Mouse (Mus musculus): ENCODE results near the gene Ano6. TPM values are rescaled to one million over a fixed set of nuclear protein-coding genes. Genes with fewer than 3 reads are reported as not detected.

Gene Ano6
- polyA plus RNA-seq, 1 experiment from 2014 or later, result 16.2 TPM

DNA sequence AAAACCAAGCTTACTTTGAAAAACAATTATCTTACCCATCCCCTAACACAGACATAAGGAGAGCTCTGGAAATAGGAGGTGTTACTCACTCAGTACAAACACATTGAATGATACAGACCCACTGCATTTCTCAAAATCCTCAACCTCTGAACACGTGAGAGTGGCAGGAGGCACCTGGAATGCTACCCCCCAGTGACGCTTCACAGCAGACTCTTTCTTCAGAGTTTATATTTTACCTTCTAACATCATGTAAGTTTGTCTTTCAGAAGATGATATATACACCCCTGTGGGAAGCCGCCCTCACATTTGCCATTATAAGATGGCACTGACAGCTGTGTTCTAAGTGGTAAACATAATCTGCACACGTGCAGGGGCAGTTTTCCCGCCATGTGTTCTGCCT is 37.6 kb upstream of the Ano6 start:
- H3K4me3 ChIP-seq (ENCODE audit: low read depth, low read length), result no peak overlapping the region
- TF ChIP-seq EP300 (optimal IDR thresholded peaks at IDR 0.05), result no peak
- no peak for TF ChIP-seq CTCF (IDR thresholded peaks at IDR 0.05; ENCODE audit: low read depth)
- 72% methylated on average over 3 of the region's 5 CpGs for WGBS
- DNase-seq (ENCODE audit: low spot score) (no peak), ATAC-seq (ENCODE audit: low FRiP score, low TSS enrichment) (no peak)
- no peak overlapping the region for H3K4me2 ChIP-seq (replicated peaks; ENCODE audit: low read depth)
- H3K9ac ChIP-seq (ENCODE audit: low read length), result no peak overlapping the region
- H3K4me1 ChIP-seq (replicated peaks; ENCODE audit: control insufficient read depth, insufficient read depth), result no peaks in the 10 kb centered on the region
- H3K36me3 ChIP-seq (ENCODE audit: control insufficient read depth, insufficient read depth, low read length), result no peaks in the 10 kb centered on the region
- no peaks in the 10 kb centered on the region for H3K9me3 ChIP-seq (ENCODE audit: control insufficient read depth, low read length)
- no peaks in the 10 kb centered on the region for H3K27me3 ChIP-seq (ENCODE audit: control insufficient read depth, insufficient read depth, low read length)
- no peak overlapping the region for H3K27ac ChIP-seq (replicated peaks)

DNA sequence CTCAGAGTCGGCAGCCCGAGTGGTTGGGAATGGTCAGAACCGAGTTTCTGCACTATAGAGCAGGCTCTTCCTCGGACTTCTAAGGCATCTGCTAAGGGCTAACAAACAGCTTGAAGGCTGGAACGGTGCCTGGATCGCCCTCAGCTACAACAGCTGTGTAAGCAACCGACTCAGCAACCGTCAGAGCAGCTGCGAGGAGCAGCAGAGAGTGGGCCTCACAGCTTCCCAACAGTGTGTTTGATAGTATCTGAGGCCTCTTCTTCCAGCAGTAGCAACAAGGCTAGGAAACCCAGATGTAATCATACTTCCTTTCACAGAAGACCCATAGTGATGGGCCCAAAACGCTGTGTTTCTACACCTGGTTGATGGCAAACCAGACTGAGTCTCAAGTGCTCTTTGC is 33.5 kb upstream of the Ano6 start:
- Histone ChIP-seq H3K4me3 (ENCODE audit: low read depth, low read length) (no peak overlapping the region), H3K27me3 (ENCODE audit: control insufficient read depth, insufficient read depth, low read length) (no peaks in the 10 kb centered on the region), H3K4me1 (replicated peaks; ENCODE audit: control insufficient read depth, insufficient read depth) (no peaks in the 10 kb centered on the region), H3K36me3 (ENCODE audit: control insufficient read depth, insufficient read depth, low read length) (no peaks in the 10 kb centered on the region), H3K27ac (replicated peaks) (peak overlapping the region; percentile 20; the same call in 1 of the 2 replicates), H3K4me2 (replicated peaks; ENCODE audit: low read depth) (no peak overlapping the region), H3K9ac (ENCODE audit: low read length) (no peak overlapping the region), H3K9me3 (ENCODE audit: control insufficient read depth, low read length) (no peaks in the 10 kb centered on the region)
- DNase-seq (ENCODE audit: low spot score), result peak; percentile 58
- TF ChIP-seq CTCF (IDR thresholded peaks at IDR 0.05; ENCODE audit: low read depth) (no peak), EP300 (optimal IDR thresholded peaks at IDR 0.05) (no peak)
- WGBS, result 21% methylated on average over 10 of the region's 10 CpGs
- ATAC-seq (ENCODE audit: low FRiP score, low TSS enrichment), result peak; percentile 76; the same call in 1 of the 2 replicates

DNA sequence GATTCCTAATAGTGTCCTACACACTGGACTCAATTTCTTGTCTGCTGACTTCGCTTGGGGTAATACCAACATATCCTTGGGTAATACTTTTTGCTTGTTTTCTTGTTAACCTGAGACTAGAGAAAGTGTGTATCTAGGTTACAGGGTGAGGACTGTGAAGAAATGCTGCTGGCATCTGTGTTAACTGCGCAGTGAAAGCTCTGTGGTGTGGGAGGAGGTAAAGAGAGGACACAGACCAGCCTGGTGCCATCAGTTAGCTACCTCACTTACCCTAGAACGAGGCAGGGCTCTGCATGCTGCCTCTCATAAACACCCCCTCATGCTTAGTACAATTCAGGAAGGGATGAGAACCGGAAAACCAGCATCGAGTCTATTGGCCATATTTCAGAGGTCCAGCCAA is 32.6 kb upstream of the Ano6 start:
- no peaks in the 10 kb centered on the region for H3K36me3 ChIP-seq (ENCODE audit: control insufficient read depth, insufficient read depth, low read length)

DNA sequence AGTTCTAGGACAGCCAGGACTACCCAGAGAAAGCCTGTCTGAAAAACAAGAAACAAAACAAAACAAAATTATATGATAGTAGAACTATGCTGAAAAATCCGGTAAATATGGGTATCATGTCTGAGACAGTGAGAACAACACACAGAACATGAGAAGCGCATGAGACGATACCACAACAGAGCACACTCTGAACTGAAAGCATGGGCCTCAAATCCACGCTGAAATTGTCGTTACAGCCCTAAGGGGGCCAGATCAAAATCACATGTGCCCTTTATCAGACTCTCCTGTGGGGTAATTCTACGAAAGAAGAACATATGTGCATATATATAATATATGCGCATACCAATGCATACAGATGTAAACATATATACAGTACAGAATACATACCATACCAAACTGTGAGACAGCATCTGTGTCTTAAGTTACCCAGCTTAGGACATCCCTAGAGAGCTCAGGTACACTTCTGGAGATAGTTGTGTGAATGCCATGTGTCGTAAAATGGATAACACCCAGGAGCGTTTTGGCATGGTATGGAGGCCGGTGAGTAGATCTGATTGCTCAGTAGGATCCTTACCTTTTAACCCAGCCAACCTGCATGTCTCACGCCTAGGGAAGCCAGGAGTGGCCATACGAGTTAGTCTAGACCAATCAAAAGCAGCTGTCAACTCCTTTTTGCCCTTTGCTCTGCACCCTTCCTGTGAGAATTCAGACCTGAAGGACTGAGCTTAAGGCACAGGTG is 31.8 kb upstream of the Ano6 start:
- Histone ChIP-seq H3K9ac (ENCODE audit: low read length) (no peak overlapping the region), H3K4me3 (ENCODE audit: low read depth, low read length) (no peak overlapping the region), H3K4me1 (replicated peaks; ENCODE audit: control insufficient read depth, insufficient read depth) (no peaks in the 10 kb centered on the region), H3K27me3 (ENCODE audit: control insufficient read depth, insufficient read depth, low read length) (no peaks in the 10 kb centered on the region), H3K27ac (replicated peaks) (no peak overlapping the region), H3K36me3 (ENCODE audit: control insufficient read depth, insufficient read depth, low read length) (no peaks in the 10 kb centered on the region), H3K4me2 (replicated peaks; ENCODE audit: low read depth) (no peak overlapping the region), H3K9me3 (ENCODE audit: control insufficient read depth, low read length) (no peaks in the 10 kb centered on the region)
- DNase-seq (ENCODE audit: low spot score), result no peak
- no peak for TF ChIP-seq CTCF (IDR thresholded peaks at IDR 0.05; ENCODE audit: low read depth)
- TF ChIP-seq EP300 (optimal IDR thresholded peaks at IDR 0.05), result no peak
- no peak for ATAC-seq (ENCODE audit: low FRiP score, low TSS enrichment)
- 77% methylated on average over 12 of the region's 12 CpGs for WGBS

More for the DNA sequence above, 32.6 kb upstream of the Ano6 start:
- Histone ChIP-seq H3K27me3 (ENCODE audit: control insufficient read depth, insufficient read depth, low read length) (no peaks in the 10 kb centered on the region), H3K9ac (ENCODE audit: low read length) (no peak overlapping the region), H3K4me1 (replicated peaks; ENCODE audit: control insufficient read depth, insufficient read depth) (no peaks in the 10 kb centered on the region), H3K4me3 (ENCODE audit: low read depth, low read length) (no peak overlapping the region), H3K9me3 (ENCODE audit: control insufficient read depth, low read length) (no peaks in the 10 kb centered on the region), H3K27ac (replicated peaks) (no peak overlapping the region), H3K4me2 (replicated peaks; ENCODE audit: low read depth) (no peak overlapping the region)
- WGBS, result 89% methylated on average over 5 of the region's 5 CpGs
- ATAC-seq (ENCODE audit: low FRiP score, low TSS enrichment) (no peak), DNase-seq (ENCODE audit: low spot score) (no peak)
- TF ChIP-seq EP300 (optimal IDR thresholded peaks at IDR 0.05) (no peak), CTCF (IDR thresholded peaks at IDR 0.05; ENCODE audit: low read depth) (no peak)

DNA sequence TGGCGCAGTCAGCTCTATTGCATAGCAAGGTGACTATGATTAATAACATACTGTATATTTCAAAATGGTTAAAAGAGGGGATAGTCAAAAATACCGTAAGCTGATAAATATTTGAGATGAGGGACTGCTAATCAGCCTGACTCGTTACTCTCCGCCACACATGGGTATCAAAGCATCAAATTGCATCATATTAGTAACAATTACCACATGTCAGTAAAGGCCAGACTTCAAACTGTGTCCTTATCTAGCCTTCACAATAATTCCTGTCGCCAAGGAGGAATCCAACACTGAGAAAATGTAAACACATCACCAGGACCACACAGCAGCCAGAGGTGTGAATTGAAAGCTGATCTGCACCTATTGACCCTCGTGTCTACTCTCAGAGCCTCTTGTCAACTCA is 30.8 kb upstream of the Ano6 start:
- ATAC-seq (ENCODE audit: low FRiP score, low TSS enrichment), result no peak
- no peaks in the 10 kb centered on the region for H3K27me3 ChIP-seq (ENCODE audit: control insufficient read depth, insufficient read depth, low read length)

GRCm38 (mm10) chr15:95761420-95761819 is 29.2 kb upstream of the Ano6 start:
- Histone ChIP-seq H3K36me3 (ENCODE audit: control insufficient read depth, insufficient read depth, low read length) (no peaks in the 10 kb centered on the region), H3K4me1 (replicated peaks; ENCODE audit: control insufficient read depth, insufficient read depth) (no peaks in the 10 kb centered on the region), H3K4me2 (replicated peaks; ENCODE audit: low read depth) (no peak overlapping the region), H3K9me3 (ENCODE audit: control insufficient read depth, low read length) (no peaks in the 10 kb centered on the region), H3K27ac (replicated peaks) (no peak overlapping the region), H3K4me3 (ENCODE audit: low read depth, low read length) (no peak overlapping the region), H3K27me3 (ENCODE audit: control insufficient read depth, insufficient read depth, low read length) (no peaks in the 10 kb centered on the region), H3K9ac (ENCODE audit: low read length) (no peak overlapping the region)
- no peak for TF ChIP-seq CTCF (IDR thresholded peaks at IDR 0.05; ENCODE audit: low read depth)
- no peak for TF ChIP-seq EP300 (optimal IDR thresholded peaks at IDR 0.05)
- 65% methylated on average over 7 of the region's 7 CpGs for WGBS
- ATAC-seq (ENCODE audit: low FRiP score, low TSS enrichment), result no peak
- no peak for DNase-seq (ENCODE audit: low spot score)

More for the DNA sequence above, 30.8 kb upstream of the Ano6 start:
- H3K4me3 ChIP-seq (ENCODE audit: low read depth, low read length), result no peak overlapping the region
- no peaks in the 10 kb centered on the region for H3K4me1 ChIP-seq (replicated peaks; ENCODE audit: control insufficient read depth, insufficient read depth)
- WGBS, result 45% methylated on average over 6 of the region's 6 CpGs
- H3K36me3 ChIP-seq (ENCODE audit: control insufficient read depth, insufficient read depth, low read length), result no peaks in the 10 kb centered on the region
- TF ChIP-seq EP300 (optimal IDR thresholded peaks at IDR 0.05) (no peak), CTCF (IDR thresholded peaks at IDR 0.05; ENCODE audit: low read depth) (no peak)
- H3K9ac ChIP-seq (ENCODE audit: low read length), result no peak overlapping the region
- no peak for DNase-seq (ENCODE audit: low spot score)
- no peak overlapping the region for H3K4me2 ChIP-seq (replicated peaks; ENCODE audit: low read depth)
- H3K27ac ChIP-seq (replicated peaks), result no peak overlapping the region
- H3K9me3 ChIP-seq (ENCODE audit: control insufficient read depth, low read length), result no peaks in the 10 kb centered on the region

Measured in stomach, postnatal 0 days (tissue).